13 mouse cellular contexts compared by ENCODE assay signal in genomic region chr15:13367291-13367954, GRCm38 (mm10).
DNase-seq lines count a peak whose midpoint lies in the region; ATAC-seq and TF ChIP-seq lines count a peak whose summit lies in the region.
"Had no signal": no experiment of that assay in that cellular context is flagged by ENCODE, and none has a peak within 500 bp of the region (broad histone marks: within the 10 kb centered on the region; RNA-seq: fewer than 3 reads in every experiment).

No protein-coding gene starts in this region.

- no peak overlapping the region for H3K9ac ChIP-seq in lung, postnatal 0 days (replicated peaks; ENCODE audit: low read depth)
- no peak overlapping the region for H3K9ac ChIP-seq in hindbrain, embryonic 15.5 days
- H3K9ac ChIP-seq in stomach, embryonic 15.5 days, result no peak overlapping the region
- no peak overlapping the region for H3K9ac ChIP-seq in forebrain, embryonic 13.5 days
- H3K9ac ChIP-seq: heart, embryonic 15.5 days; limb, embryonic 15.5 days had no signal

- 29% methylated on average over 16 of the region's 16 CpGs for WGBS in lung, postnatal 0 days
- WGBS in hindbrain, embryonic 15.5 days, result 60% methylated on average over 16 of the region's 16 CpGs
- WGBS in stomach, embryonic 15.5 days, result 16% methylated on average over 16 of the region's 16 CpGs
- WGBS in forebrain, embryonic 13.5 days, result 86% methylated on average over 16 of the region's 16 CpGs

- no peak for TF ChIP-seq CTCF in lung, postnatal 0 days (IDR thresholded peaks at IDR 0.05)

- no peak for DNase-seq in lung, postnatal 0 days (ENCODE audit: low spot score)
- DNase-seq in lung, postnatal 4 days, result no peak
- peak; percentile 30 for DNase-seq in kidney, adult 8-10 months
- DNase-seq: cerebellum, adult 9-10 months; lung, postnatal 36 days; thymus, postnatal 36 days had no signal

- no peak for TF ChIP-seq EP300 in lung, postnatal 0 days (IDR thresholded peaks at IDR 0.05)

- H3K4me2 ChIP-seq in lung, postnatal 0 days (replicated peaks; ENCODE audit: low read depth, low read length), result 0 out of 2 replicates have a peak overlapping the region, but pooled peaks have one; percentile 11
- peak overlapping the region; percentile 20 for H3K4me2 ChIP-seq in hindbrain, embryonic 15.5 days
- H3K4me2 ChIP-seq in stomach, embryonic 15.5 days, result peak overlapping the region; percentile 33
- H3K4me2 ChIP-seq in forebrain, embryonic 13.5 days, result no peak overlapping the region
- H3K4me2 ChIP-seq: heart, embryonic 15.5 days; limb, embryonic 15.5 days had no signal

- H3K4me3 ChIP-seq in lung, postnatal 0 days (ENCODE audit: low read depth, low read length), result no peak overlapping the region
- no peak overlapping the region for H3K4me3 ChIP-seq in hindbrain, embryonic 15.5 days
- no peak overlapping the region; the same call in 1 of the 2 replicates for H3K4me3 ChIP-seq in stomach, embryonic 15.5 days (replicated peaks)
- no peak overlapping the region for H3K4me3 ChIP-seq in forebrain, embryonic 13.5 days
- H3K4me3 ChIP-seq: heart, embryonic 15.5 days; layer of hippocampus, adult 2 months; limb, embryonic 15.5 days had no signal

- H3K4me1 ChIP-seq in lung, postnatal 0 days (ENCODE audit: insufficient read depth, low read depth, low read length), result no peaks in the 10 kb centered on the region
- H3K4me1 ChIP-seq in hindbrain, embryonic 15.5 days (replicated peaks), result no peaks in the 10 kb centered on the region
- H3K4me1 ChIP-seq in stomach, embryonic 15.5 days, result no peaks in the 10 kb centered on the region
- no peaks in the 10 kb centered on the region for H3K4me1 ChIP-seq in forebrain, embryonic 13.5 days
- H3K4me1 ChIP-seq: heart, embryonic 15.5 days; limb, embryonic 15.5 days had no signal

- H3K9me3 ChIP-seq in lung, postnatal 0 days (ENCODE audit: low read length), result no peaks in the 10 kb centered on the region
- no peaks in the 10 kb centered on the region for H3K9me3 ChIP-seq in hindbrain, embryonic 15.5 days
- H3K9me3 ChIP-seq in stomach, embryonic 15.5 days, result no peaks in the 10 kb centered on the region
- H3K9me3 ChIP-seq in forebrain, embryonic 13.5 days (replicated peaks), result no peaks in the 10 kb centered on the region
- H3K9me3 ChIP-seq: heart, embryonic 15.5 days; limb, embryonic 15.5 days had no signal

- ATAC-seq in lung, postnatal 0 days, result no peak
- ATAC-seq in hindbrain, embryonic 15.5 days (ENCODE audit: low FRiP score, low read depth), result no peak
- no peak; the same call in 1 of the 2 replicates for ATAC-seq in stomach, embryonic 15.5 days (ENCODE audit: insufficient read depth, low FRiP score, low read depth)
- no peak for ATAC-seq in forebrain, embryonic 13.5 days
- ATAC-seq in CD4-positive, CD25-positive, alpha-beta regulatory T cell, adult 4 months, result no peak

- no peaks in the 10 kb centered on the region for H3K36me3 ChIP-seq in lung, postnatal 0 days (ENCODE audit: insufficient read depth, low read length)
- no peaks in the 10 kb centered on the region for H3K36me3 ChIP-seq in hindbrain, embryonic 15.5 days
- H3K36me3 ChIP-seq in stomach, embryonic 15.5 days, result no peaks in the 10 kb centered on the region
- H3K36me3 ChIP-seq in forebrain, embryonic 13.5 days (ENCODE audit: poor library complexity, severe bottlenecking), result no peaks in the 10 kb centered on the region
- H3K36me3 ChIP-seq: heart, embryonic 15.5 days; limb, embryonic 15.5 days had no signal

- no peaks in the 10 kb centered on the region for H3K27me3 ChIP-seq in lung, postnatal 0 days (replicated peaks; ENCODE audit: insufficient read depth, low read length)
- no peaks in the 10 kb centered on the region for H3K27me3 ChIP-seq in hindbrain, embryonic 15.5 days
- H3K27me3 ChIP-seq in stomach, embryonic 15.5 days (replicated peaks), result no peaks in the 10 kb centered on the region
- H3K27me3 ChIP-seq in forebrain, embryonic 13.5 days, result no peaks in the 10 kb centered on the region
- H3K27me3 ChIP-seq: heart, embryonic 15.5 days; limb, embryonic 15.5 days had no signal

- no peak overlapping the region for H3K27ac ChIP-seq in lung, postnatal 0 days (ENCODE audit: low read length)
- no peak overlapping the region for H3K27ac ChIP-seq in hindbrain, embryonic 15.5 days (replicated peaks)
- no peak overlapping the region for H3K27ac ChIP-seq in stomach, embryonic 15.5 days
- no peak overlapping the region for H3K27ac ChIP-seq in forebrain, embryonic 13.5 days
- H3K27ac ChIP-seq: heart, embryonic 15.5 days; layer of hippocampus, adult 2 months; limb, embryonic 15.5 days had no signal

Comparison
In these comparisons a context has a peak if more than half of its experiments do, and no peak if none do; other contexts are left out.
1. DNase-seq: peak in kidney, adult 8-10 months (2 of 2); none in lung, postnatal 0 days (single experiment) and lung, postnatal 4 days (0 of 2).